Mouse (Mus musculus): ENCODE measurements around the gene Ddx6. TPM values are rescaled to one million over a fixed set of nuclear protein-coding genes. Genes with fewer than 3 reads are reported as not detected.

Ddx6 gene
- total and polyA plus RNA-seq, 2 experiments from 2014 or later: 18.3 to 76.2 TPM

- Histone ChIP-seq H3K27me3 (ENCODE audit: insufficient read depth, low read length) (no peaks in the 10 kb centered on the region), H3K36me3 (ENCODE audit: insufficient read depth) (0 out of 2 replicates have a peak, but pooled peaks cover 5% of the 10 kb centered on the region), H3K27ac (ENCODE audit: low read depth, low read length) (no peak overlapping the region), H3K4me2 (ENCODE audit: low read depth) (peak overlapping the region; percentile 97), H3K9me3 (ENCODE audit: low read length) (no peaks in the 10 kb centered on the region), H3K9ac (no peak overlapping the region), H3K4me1 (ENCODE audit: insufficient read depth) (peaks cover 4% of the 10 kb centered on the region; the same call in 1 of the 2 replicates), H3K4me3 (ENCODE audit: low read depth, low read length) (no peak overlapping the region)
- no peak for TF ChIP-seq CTCF (IDR thresholded peaks at IDR 0.05; ENCODE audit: low read depth)
- ATAC-seq (no peak), DNase-seq (no peak)
- WGBS: 73% methylated on average over 6 of the region's 6 CpGs
These were observed 1.9 kb upstream of the Ddx6 start for GRCm38 (mm10) chr9:44602766-44603165.

- ATAC-seq (peak; percentile 81), DNase-seq (peak; percentile 85)
- no peaks in the 10 kb centered on the region for H3K9me3 ChIP-seq (ENCODE audit: low read length)
- H3K27ac ChIP-seq (ENCODE audit: low read depth, low read length): peak overlapping the region; percentile 100
- peak overlapping the region; percentile 100 for H3K4me3 ChIP-seq (ENCODE audit: low read depth, low read length)
- no peak for TF ChIP-seq CTCF (IDR thresholded peaks at IDR 0.05; ENCODE audit: low read depth)
- WGBS: under 1% methylated on average over 38 of the region's 38 CpGs
- 0 out of 2 replicates have a peak, but pooled peaks cover 9% of the 10 kb centered on the region for H3K36me3 ChIP-seq (ENCODE audit: insufficient read depth)
- H3K4me2 ChIP-seq (ENCODE audit: low read depth): peak overlapping the region; percentile 97
- peak overlapping the region; percentile 100 for H3K9ac ChIP-seq
- no peaks in the 10 kb centered on the region for H3K27me3 ChIP-seq (ENCODE audit: insufficient read depth, low read length)
- peaks cover 4% of the 10 kb centered on the region; the same call in 1 of the 2 replicates for H3K4me1 ChIP-seq (ENCODE audit: insufficient read depth)
These were observed 1.0 kb upstream of the Ddx6 start for GRCm38 (mm10) chr9:44603454-44604289.

- Histone ChIP-seq H3K27ac (ENCODE audit: low read depth, low read length) (peak overlapping the region; percentile 100), H3K36me3 (ENCODE audit: insufficient read depth) (0 out of 2 replicates have a peak, but pooled peaks cover 10% of the 10 kb centered on the region), H3K4me3 (ENCODE audit: low read depth, low read length) (peak overlapping the region; percentile 100), H3K9ac (peak overlapping the region; percentile 100), H3K9me3 (ENCODE audit: low read length) (no peaks in the 10 kb centered on the region), H3K27me3 (ENCODE audit: insufficient read depth, low read length) (no peaks in the 10 kb centered on the region), H3K4me1 (ENCODE audit: insufficient read depth) (peaks cover 4% of the 10 kb centered on the region; the same call in 1 of the 2 replicates), H3K4me2 (ENCODE audit: low read depth) (peak overlapping the region; percentile 97)
- TF ChIP-seq CTCF (IDR thresholded peaks at IDR 0.05; ENCODE audit: low read depth): peak; percentile 39
- WGBS: 2% methylated on average over 35 of the region's 65 CpGs
- DNase-seq (peak; percentile 84), ATAC-seq (peak; percentile 85)
These were observed 358 bp upstream of the Ddx6 start for GRCm38 (mm10) chr9:44604290-44604778.

GRCm38 (mm10) chr9:44605616-44606165, 999 bp downstream of the Ddx6 start:
- peak overlapping the region; percentile 97 for H3K4me2 ChIP-seq (ENCODE audit: low read depth)
- H3K27me3 ChIP-seq (ENCODE audit: insufficient read depth, low read length): no peaks in the 10 kb centered on the region
- H3K27ac ChIP-seq (ENCODE audit: low read depth, low read length): peak overlapping the region; percentile 100
- H3K9ac ChIP-seq: peak overlapping the region; percentile 100
- H3K4me1 ChIP-seq (ENCODE audit: insufficient read depth): peaks cover 4% of the 10 kb centered on the region; the same call in 1 of the 2 replicates
- H3K9me3 ChIP-seq (ENCODE audit: low read length): no peaks in the 10 kb centered on the region
- ATAC-seq (no peak), DNase-seq (no peak)
- peaks cover 16% of the 10 kb centered on the region for H3K36me3 ChIP-seq (ENCODE audit: insufficient read depth)
- TF ChIP-seq CTCF (IDR thresholded peaks at IDR 0.05; ENCODE audit: low read depth): no peak
- under 1% methylated on average over 13 of the region's 13 CpGs for WGBS
- peak overlapping the region; percentile 100 for H3K4me3 ChIP-seq (ENCODE audit: low read depth, low read length)

- H3K27ac ChIP-seq (ENCODE audit: low read depth, low read length): no peak overlapping the region
- ATAC-seq (no peak), DNase-seq (no peak)
- no peaks in the 10 kb centered on the region for H3K9me3 ChIP-seq (ENCODE audit: low read length)
- H3K27me3 ChIP-seq (ENCODE audit: insufficient read depth, low read length): no peaks in the 10 kb centered on the region
- no peak for TF ChIP-seq CTCF (IDR thresholded peaks at IDR 0.05; ENCODE audit: low read depth)
- peaks cover 22% of the 10 kb centered on the region for H3K36me3 ChIP-seq (ENCODE audit: insufficient read depth)
- H3K4me3 ChIP-seq (ENCODE audit: low read depth, low read length): peak overlapping the region; percentile 100; the same call in 1 of the 2 replicates
- H3K4me1 ChIP-seq (ENCODE audit: insufficient read depth): peaks cover 4% of the 10 kb centered on the region; the same call in 1 of the 2 replicates
- WGBS: 55% methylated on average over 4 of the region's 4 CpGs
- H3K4me2 ChIP-seq (ENCODE audit: low read depth): peak overlapping the region; percentile 97
- H3K9ac ChIP-seq: no peak overlapping the region
These were observed 2.0 kb downstream of the Ddx6 start for GRCm38 (mm10) chr9:44606646-44607045.

GRCm38 (mm10) chr9:44607306-44607705, 2.6 kb downstream of the Ddx6 start:
- no peak for DNase-seq
- no peak for ATAC-seq
- Histone ChIP-seq H3K36me3 (ENCODE audit: insufficient read depth) (peaks cover 26% of the 10 kb centered on the region), H3K4me3 (ENCODE audit: low read depth, low read length) (no peak overlapping the region), H3K4me2 (ENCODE audit: low read depth) (peak overlapping the region; percentile 97), H3K9ac (no peak overlapping the region), H3K9me3 (ENCODE audit: low read length) (no peaks in the 10 kb centered on the region), H3K27ac (ENCODE audit: low read depth, low read length) (no peak overlapping the region), H3K27me3 (ENCODE audit: insufficient read depth, low read length) (no peaks in the 10 kb centered on the region), H3K4me1 (ENCODE audit: insufficient read depth) (peaks cover 4% of the 10 kb centered on the region; the same call in 1 of the 2 replicates)
- WGBS: 61% methylated on average over 4 of the region's 4 CpGs
- TF ChIP-seq CTCF (IDR thresholded peaks at IDR 0.05; ENCODE audit: low read depth): no peak

All from forebrain, postnatal 0 days (tissue).